Mouse (Mus musculus) ovary, postnatal 14 days (tissue): ENCODE results near the gene Mybl2.
"Not testable (repeated sequence)": the region's sequence is repeated elsewhere in the genome, so short reads cannot be mapped to it uniquely, and the experiment has no call there.

ENCODE experiments used
- DNase-seq: peaks from one replicate; pipeline ENCODE4 v3.0.0; 2022; ENCODE audit warnings: low spot score

Mybl2 gene

GRCm38 (mm10) chr2:163054335-163054840 is at the start of gene Mybl2:
Gene Mybl2 (plus strand): TSS chr2:163054687.
- peak; percentile 87 for DNase-seq

DNA sequence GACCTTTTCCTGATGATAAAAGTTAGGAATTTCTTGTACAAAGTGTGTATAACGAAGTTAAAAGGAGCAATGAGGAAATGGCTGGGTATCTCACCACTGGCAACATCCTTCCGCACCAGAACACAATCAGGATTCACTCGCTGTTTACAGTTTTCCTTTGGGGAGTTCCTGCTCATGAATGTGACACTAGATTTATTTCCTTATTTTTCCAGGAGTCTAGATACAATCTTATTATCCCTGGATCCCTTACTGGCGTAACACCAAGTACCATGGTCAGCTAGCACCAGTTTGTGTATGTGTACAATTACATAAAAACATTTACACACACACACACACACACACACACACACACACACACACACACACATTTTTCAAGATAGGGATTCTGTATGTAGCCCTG is 47.2 kb upstream of the Mybl2 start:
- no peak for DNase-seq

DNA sequence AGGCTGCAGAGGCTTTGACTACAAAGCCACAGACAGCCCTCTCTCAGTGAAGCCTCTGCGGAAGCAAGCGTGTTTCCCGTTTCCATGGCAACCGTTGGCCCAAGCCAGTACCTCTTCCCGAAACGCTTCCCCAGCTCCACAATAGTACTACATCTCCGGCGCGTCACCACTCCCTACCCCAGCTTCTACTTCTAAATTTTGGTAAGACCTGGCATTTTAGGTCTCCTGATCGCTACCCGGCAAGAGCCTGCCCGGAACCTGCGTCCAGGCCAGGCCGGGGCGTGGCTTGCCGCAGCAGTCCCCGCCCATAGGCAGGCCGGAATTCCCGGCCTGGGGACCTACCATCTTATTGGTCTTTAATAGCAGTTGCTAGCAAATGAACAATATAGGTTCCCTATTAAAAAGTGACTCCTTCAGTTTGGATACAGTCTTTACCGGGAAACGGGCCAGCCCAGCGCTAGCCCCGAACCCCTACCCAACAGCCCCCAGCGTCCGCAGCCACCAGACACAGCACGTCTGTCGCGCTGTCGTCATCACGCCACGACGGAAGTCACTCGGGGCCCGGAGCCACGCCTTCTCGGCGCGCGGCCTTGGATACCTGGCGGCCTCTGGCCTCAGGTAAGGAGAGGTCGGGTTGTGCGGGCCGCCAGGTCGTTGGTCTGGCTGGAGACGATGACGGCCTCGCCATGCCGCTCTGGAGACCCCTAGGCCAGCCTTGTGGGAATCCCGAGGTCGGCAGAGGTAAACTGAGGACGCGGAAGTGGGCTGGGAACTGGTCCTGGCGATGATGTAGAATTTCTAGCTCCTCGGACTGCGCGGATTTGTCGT is 37.4 kb upstream of the Mybl2 start, which contains the start of gene Ift52:
TSS of gene Ift52 (plus strand) at position 439 of the 828 bp plus-strand sequence.
- peak; percentile 85 for DNase-seq

DNA sequence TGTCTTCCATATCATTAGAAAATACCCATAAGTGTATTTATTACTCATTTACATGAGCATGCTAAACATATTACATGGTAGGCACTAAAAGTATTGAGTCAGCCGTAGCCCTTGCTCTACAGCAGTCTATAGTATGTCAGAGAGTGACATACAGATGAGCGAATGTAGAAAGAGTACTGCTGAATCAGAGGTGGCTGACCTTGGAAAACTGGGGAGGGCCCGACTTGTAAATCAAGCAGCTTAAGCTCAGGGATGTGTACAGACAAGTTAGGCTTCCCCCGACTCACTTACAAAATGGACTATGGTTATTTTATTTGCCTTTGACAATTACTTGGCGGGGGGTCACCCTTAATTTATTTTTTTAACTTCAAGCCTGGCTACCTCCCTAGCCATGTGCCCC is 23.2 kb upstream of the Mybl2 start:
- DNase-seq = no peak

GRCm38 (mm10) chr2:163031757-163032156 is 22.7 kb upstream of the Mybl2 start:
- no peak for DNase-seq

GRCm38 (mm10) chr2:163032622-163033021 is 21.9 kb upstream of the Mybl2 start:
- no peak for DNase-seq

DNA sequence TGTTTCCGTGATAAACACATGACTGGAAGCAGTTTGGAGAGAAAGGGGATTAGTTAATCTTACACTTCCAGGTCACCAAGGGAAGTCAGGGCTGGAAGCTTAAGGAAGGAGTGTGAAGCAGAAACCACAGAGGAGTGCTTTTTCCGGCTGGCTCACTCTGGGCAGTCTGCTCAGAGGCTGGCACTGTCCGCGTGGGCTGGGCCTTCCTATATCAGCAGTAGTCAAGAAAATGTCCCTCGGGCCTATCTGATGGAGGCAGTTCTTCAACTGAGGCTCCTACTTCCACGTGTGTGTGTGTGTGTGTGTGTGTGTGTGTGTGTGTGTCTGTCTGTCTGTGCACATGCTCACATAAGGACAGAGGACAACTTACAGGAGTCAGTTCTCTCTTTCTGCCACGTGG is 14.5 kb upstream of the Mybl2 start:
- no peak for DNase-seq

GRCm38 (mm10) chr2:163048125-163048524 is 6.4 kb upstream of the Mybl2 start:
- peak; percentile 51 for DNase-seq

DNA sequence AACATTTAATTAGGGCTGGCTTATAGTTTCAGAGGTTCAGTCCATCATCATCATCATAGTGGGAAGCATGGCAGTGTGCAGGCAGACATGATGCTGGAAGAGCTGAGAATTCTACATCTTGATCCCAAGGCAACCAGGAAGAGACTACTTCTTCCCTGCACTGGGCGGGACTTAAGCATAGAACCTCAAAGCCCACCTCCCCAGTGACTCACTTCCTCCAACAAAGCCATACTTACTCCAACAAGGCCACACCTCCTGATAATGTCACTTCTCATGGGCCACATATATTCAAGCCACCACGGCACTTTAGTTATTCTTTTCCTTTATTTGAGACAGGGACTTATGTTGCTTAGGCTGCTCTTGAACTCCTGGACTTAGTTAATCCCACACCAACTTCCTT is 5.4 kb upstream of the Mybl2 start:
- no peak for DNase-seq

DNA sequence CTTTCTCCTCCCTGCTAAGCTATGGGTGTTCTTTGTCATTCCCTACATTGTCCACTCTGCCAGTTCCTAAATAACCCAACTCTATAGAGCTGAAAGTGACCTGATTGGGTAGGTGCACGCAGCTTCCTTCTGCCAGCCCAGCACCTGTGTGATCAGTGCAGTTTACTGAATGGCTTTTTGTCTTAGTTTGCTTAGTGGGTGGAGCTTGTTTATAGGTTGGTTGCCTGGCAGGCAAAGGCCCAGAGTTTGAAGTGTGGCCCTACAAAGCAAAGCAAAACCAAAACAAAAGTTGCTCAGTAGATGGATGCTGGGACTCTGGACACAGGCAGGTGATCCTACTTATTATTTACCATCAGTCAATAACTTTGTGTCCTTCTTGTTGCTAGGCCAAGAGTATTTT is 2.8 kb upstream of the Mybl2 start:
- no peak for DNase-seq

- DNase-seq = no peak
Measured at GRCm38 (mm10) chr2:163052101-163052500, 2.4 kb upstream of the Mybl2 start.

- DNase-seq = no peak
Measured at GRCm38 (mm10) chr2:163052826-163053225, 1.7 kb upstream of the Mybl2 start.

- peak; percentile 2 for DNase-seq
Measured at GRCm38 (mm10) chr2:163054891-163055494, 506 bp downstream of the Mybl2 start.

- no peak for DNase-seq
Measured at GRCm38 (mm10) chr2:163055715-163056114, 1.2 kb downstream of the Mybl2 start.

DNA sequence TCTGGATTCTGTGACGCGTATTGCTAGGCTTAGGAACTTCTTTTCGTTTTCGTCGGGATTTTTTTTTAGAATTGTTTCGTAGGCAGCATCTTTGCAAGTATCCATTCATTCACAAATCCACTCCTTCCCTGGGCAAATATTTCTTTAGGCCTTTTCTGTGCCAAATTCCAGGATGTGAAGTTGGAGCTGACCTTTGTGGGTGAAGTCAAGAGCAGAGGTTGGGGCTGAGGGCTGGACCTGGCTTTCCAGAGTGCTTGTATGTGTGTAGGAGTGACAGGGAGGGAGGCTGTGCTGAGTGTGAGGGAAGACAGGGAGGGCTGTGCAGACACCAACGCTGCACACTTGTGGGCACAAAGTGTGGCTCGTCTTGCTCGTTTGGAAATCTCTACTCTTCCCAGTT is 2.1 kb downstream of the Mybl2 start:
- no peak for DNase-seq

- not testable (repeated sequence) for DNase-seq
Measured at GRCm38 (mm10) chr2:163058981-163059380, 4.5 kb downstream of the Mybl2 start.

GRCm38 (mm10) chr2:163060630-163061029 is 6.1 kb downstream of the Mybl2 start:
- no peak for DNase-seq

DNA sequence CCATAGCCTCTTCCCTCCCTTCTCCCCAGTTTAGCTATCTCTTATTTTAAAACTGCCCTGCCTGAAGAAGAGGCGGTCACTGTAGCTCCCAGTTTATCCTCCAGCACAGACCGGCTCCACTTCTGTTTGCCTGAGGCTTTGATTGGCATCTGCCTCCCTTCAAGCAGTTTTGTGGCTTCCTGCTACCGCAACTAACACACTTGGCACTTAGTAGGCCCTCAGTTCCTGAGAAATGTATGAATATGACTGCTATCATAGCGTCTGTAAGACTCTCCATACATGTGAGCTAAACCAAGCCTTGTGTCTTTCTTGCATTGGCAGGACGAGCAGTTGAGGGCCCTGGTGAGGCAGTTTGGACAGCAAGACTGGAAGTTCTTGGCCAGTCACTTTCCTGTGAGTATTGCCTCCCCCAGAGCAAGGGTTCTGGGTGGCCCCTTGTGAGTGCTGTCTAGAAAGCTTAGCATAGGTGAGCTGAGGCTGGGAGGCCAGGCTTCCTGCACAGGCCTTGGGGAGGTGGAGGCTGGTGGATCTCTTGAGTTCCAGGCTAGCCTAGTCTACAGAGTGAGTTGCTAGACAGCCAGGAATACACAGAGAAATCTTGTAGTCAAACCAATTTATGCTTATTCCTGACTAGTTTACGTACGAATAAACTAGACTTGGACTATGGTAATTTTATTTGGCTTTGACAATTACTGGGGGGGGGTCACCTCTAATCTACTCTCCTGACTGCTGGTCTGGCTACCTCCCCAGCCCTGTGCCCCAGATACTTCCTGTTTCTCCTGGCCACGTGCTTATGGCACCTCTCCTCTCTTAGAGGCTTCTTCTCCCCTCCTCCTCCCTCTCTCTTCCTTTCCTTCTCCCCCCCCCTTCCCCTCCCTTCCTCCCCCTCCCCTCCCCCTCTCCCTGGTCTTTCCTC is 7.0 kb downstream of the Mybl2 start:
- DNase-seq = no peak

DNA sequence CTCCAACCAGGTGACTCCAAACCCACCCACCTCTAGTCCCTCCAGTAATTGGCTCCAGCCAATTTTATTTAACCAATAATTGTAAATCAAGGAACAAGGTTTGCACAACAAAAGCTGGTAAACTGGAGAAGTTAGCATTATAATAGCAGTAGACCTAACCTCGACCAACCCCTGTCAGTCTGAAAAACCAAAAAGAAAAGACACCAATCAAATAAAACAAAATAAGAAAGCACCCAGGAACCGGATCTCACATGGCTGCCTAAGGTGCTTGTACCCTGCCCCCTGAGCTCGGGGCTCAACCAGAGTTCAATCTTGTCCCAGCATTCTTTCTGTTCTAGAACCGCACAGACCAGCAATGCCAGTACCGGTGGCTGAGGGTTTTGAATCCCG is 7.6 kb downstream of the Mybl2 start:
- no peak for DNase-seq

GRCm38 (mm10) chr2:163066326-163066725 is 11.8 kb downstream of the Mybl2 start:
- DNase-seq = no peak

- DNase-seq = no peak
Measured at GRCm38 (mm10) chr2:163067233-163067632, 12.7 kb downstream of the Mybl2 start.

GRCm38 (mm10) chr2:163070213-163070612 is 15.7 kb downstream of the Mybl2 start:
- DNase-seq = no peak
